Mouse (Mus musculus): ENCODE results near the gene Sike1. TPM values are rescaled to one million over a fixed set of nuclear protein-coding genes. Genes with fewer than 3 reads are reported as not detected.
A peak's percentile ranks its signal among the peaks of the same experiment; 100 is the strongest.

The Sike1 gene
- polyA plus RNA-seq, 1 experiment from 2014 or later: 89.4 TPM

- Histone ChIP-seq H3K9ac (ENCODE audit: low read depth, low read length) (no peak overlapping the region), H3K36me3 (ENCODE audit: control insufficient read depth, insufficient read depth, low read length) (no peaks in the 10 kb centered on the region), H3K4me1 (ENCODE audit: control insufficient read depth, insufficient read depth, low read length) (no peaks in the 10 kb centered on the region; the same call in 1 of the 2 replicates), H3K27ac (ENCODE audit: low read depth, low read length) (no peak overlapping the region), H3K9me3 (replicated peaks; ENCODE audit: control insufficient read depth, low read length) (no peaks in the 10 kb centered on the region), H3K27me3 (ENCODE audit: control insufficient read depth, insufficient read depth, low read length) (no peaks in the 10 kb centered on the region), H3K4me3 (ENCODE audit: low read depth, low read length) (no peak overlapping the region), H3K4me2 (no peak overlapping the region)
- 82% methylated on average over 4 of the region's 4 CpGs for WGBS (ENCODE audit: insufficient replicate concordance)
- no peak for ATAC-seq (replicated peaks; ENCODE audit: insufficient number of reproducible peaks, low FRiP score, low TSS enrichment)
Measured at GRCm38 (mm10) chr3:102976906-102977305, 18.6 kb upstream of the Sike1 start.

GRCm38 (mm10) chr3:102979550-102980348 is 15.8 kb upstream of the Sike1 start:
- H3K9ac ChIP-seq (ENCODE audit: low read depth, low read length): no peak overlapping the region
- peak overlapping the region; percentile 40 for H3K4me2 ChIP-seq
- H3K36me3 ChIP-seq (ENCODE audit: control insufficient read depth, insufficient read depth, low read length): no peaks in the 10 kb centered on the region
- H3K27ac ChIP-seq (ENCODE audit: low read depth, low read length): no peak overlapping the region
- no peaks in the 10 kb centered on the region for H3K9me3 ChIP-seq (replicated peaks; ENCODE audit: control insufficient read depth, low read length)
- H3K4me1 ChIP-seq (ENCODE audit: control insufficient read depth, insufficient read depth, low read length): no peaks in the 10 kb centered on the region; the same call in 1 of the 2 replicates
- no peak overlapping the region for H3K4me3 ChIP-seq (ENCODE audit: low read depth, low read length)
- H3K27me3 ChIP-seq (ENCODE audit: control insufficient read depth, insufficient read depth, low read length): no peaks in the 10 kb centered on the region
- ATAC-seq (replicated peaks; ENCODE audit: insufficient number of reproducible peaks, low FRiP score, low TSS enrichment): no peak
- WGBS (ENCODE audit: insufficient replicate concordance): 38% methylated on average over 10 of the region's 10 CpGs

- H3K4me1 ChIP-seq (ENCODE audit: control insufficient read depth, insufficient read depth, low read length): no peaks in the 10 kb centered on the region; the same call in 1 of the 2 replicates
- H3K9me3 ChIP-seq (replicated peaks; ENCODE audit: control insufficient read depth, low read length): no peaks in the 10 kb centered on the region
- H3K9ac ChIP-seq (ENCODE audit: low read depth, low read length): no peak overlapping the region
- H3K27ac ChIP-seq (ENCODE audit: low read depth, low read length): no peak overlapping the region
- H3K4me2 ChIP-seq: peak overlapping the region; percentile 40
- H3K27me3 ChIP-seq (ENCODE audit: control insufficient read depth, insufficient read depth, low read length): no peaks in the 10 kb centered on the region
- ATAC-seq (replicated peaks; ENCODE audit: insufficient number of reproducible peaks, low FRiP score, low TSS enrichment): no peak
- no peaks in the 10 kb centered on the region for H3K36me3 ChIP-seq (ENCODE audit: control insufficient read depth, insufficient read depth, low read length)
- H3K4me3 ChIP-seq (ENCODE audit: low read depth, low read length): no peak overlapping the region
- WGBS (ENCODE audit: insufficient replicate concordance): 59% methylated on average over 3 of the region's 3 CpGs
Measured at GRCm38 (mm10) chr3:102980349-102980736, 15.2 kb upstream of the Sike1 start.

- Histone ChIP-seq H3K4me3 (ENCODE audit: low read depth, low read length) (no peak overlapping the region), H3K9me3 (replicated peaks; ENCODE audit: control insufficient read depth, low read length) (no peaks in the 10 kb centered on the region), H3K27me3 (ENCODE audit: control insufficient read depth, insufficient read depth, low read length) (no peaks in the 10 kb centered on the region), H3K4me2 (no peak overlapping the region), H3K36me3 (ENCODE audit: control insufficient read depth, insufficient read depth, low read length) (no peaks in the 10 kb centered on the region), H3K27ac (ENCODE audit: low read depth, low read length) (no peak overlapping the region), H3K4me1 (ENCODE audit: control insufficient read depth, insufficient read depth, low read length) (no peaks in the 10 kb centered on the region; the same call in 1 of the 2 replicates), H3K9ac (ENCODE audit: low read depth, low read length) (no peak overlapping the region)
- 61% methylated on average over 8 of the region's 8 CpGs for WGBS (ENCODE audit: insufficient replicate concordance)
- ATAC-seq (replicated peaks; ENCODE audit: insufficient number of reproducible peaks, low FRiP score, low TSS enrichment): no peak
Measured at GRCm38 (mm10) chr3:102991041-102991440, 4.5 kb upstream of the Sike1 start.

GRCm38 (mm10) chr3:102992936-102993335 is 2.6 kb upstream of the Sike1 start:
- Histone ChIP-seq H3K9ac (ENCODE audit: low read depth, low read length) (no peak overlapping the region), H3K4me3 (ENCODE audit: low read depth, low read length) (no peak overlapping the region), H3K4me2 (no peak overlapping the region), H3K27me3 (ENCODE audit: control insufficient read depth, insufficient read depth, low read length) (no peaks in the 10 kb centered on the region), H3K9me3 (replicated peaks; ENCODE audit: control insufficient read depth, low read length) (no peaks in the 10 kb centered on the region), H3K4me1 (ENCODE audit: control insufficient read depth, insufficient read depth, low read length) (peaks cover 6% of the 10 kb centered on the region), H3K27ac (ENCODE audit: low read depth, low read length) (no peak overlapping the region), H3K36me3 (ENCODE audit: control insufficient read depth, insufficient read depth, low read length) (no peaks in the 10 kb centered on the region)
- WGBS (ENCODE audit: insufficient replicate concordance): 33% methylated on average over 3 of the region's 3 CpGs
- no peak for ATAC-seq (replicated peaks; ENCODE audit: insufficient number of reproducible peaks, low FRiP score, low TSS enrichment)

- peak overlapping the region; percentile 74 for H3K4me2 ChIP-seq
- peak overlapping the region; percentile 91 for H3K27ac ChIP-seq (ENCODE audit: low read depth, low read length)
- no peaks in the 10 kb centered on the region for H3K27me3 ChIP-seq (ENCODE audit: control insufficient read depth, insufficient read depth, low read length)
- peak overlapping the region; percentile 66 for H3K4me3 ChIP-seq (ENCODE audit: low read depth, low read length)
- peaks cover 19% of the 10 kb centered on the region for H3K36me3 ChIP-seq (ENCODE audit: control insufficient read depth, insufficient read depth, low read length)
- H3K9ac ChIP-seq (ENCODE audit: low read depth, low read length): peak overlapping the region; percentile 80
- no peaks in the 10 kb centered on the region for H3K9me3 ChIP-seq (replicated peaks; ENCODE audit: control insufficient read depth, low read length)
- ATAC-seq (replicated peaks; ENCODE audit: insufficient number of reproducible peaks, low FRiP score, low TSS enrichment): no peak
- 51% methylated on average over 7 of the region's 7 CpGs for WGBS (ENCODE audit: insufficient replicate concordance)
- peaks cover 6% of the 10 kb centered on the region for H3K4me1 ChIP-seq (ENCODE audit: control insufficient read depth, insufficient read depth, low read length)
Measured at GRCm38 (mm10) chr3:102995233-102995604, 289 bp upstream of the Sike1 start.

- no peaks in the 10 kb centered on the region for H3K27me3 ChIP-seq (ENCODE audit: control insufficient read depth, insufficient read depth, low read length)
- peak overlapping the region; percentile 74 for H3K4me2 ChIP-seq
- H3K9ac ChIP-seq (ENCODE audit: low read depth, low read length): no peak overlapping the region
- H3K4me3 ChIP-seq (ENCODE audit: low read depth, low read length): no peak overlapping the region
- WGBS (ENCODE audit: insufficient replicate concordance): 80% methylated on average over 10 of the region's 10 CpGs
- no peak for ATAC-seq (replicated peaks; ENCODE audit: insufficient number of reproducible peaks, low FRiP score, low TSS enrichment)
- H3K4me1 ChIP-seq (ENCODE audit: control insufficient read depth, insufficient read depth, low read length): peaks cover 6% of the 10 kb centered on the region
- H3K27ac ChIP-seq (ENCODE audit: low read depth, low read length): no peak overlapping the region
- 0 out of 2 replicates have a peak, but pooled peaks cover 3% of the 10 kb centered on the region for H3K9me3 ChIP-seq (replicated peaks; ENCODE audit: control insufficient read depth, low read length)
- H3K36me3 ChIP-seq (ENCODE audit: control insufficient read depth, insufficient read depth, low read length): peaks cover 25% of the 10 kb centered on the region
Measured at GRCm38 (mm10) chr3:102997036-102997435, 1.5 kb downstream of the Sike1 start.

- WGBS (ENCODE audit: insufficient replicate concordance): 89% methylated on average over 3 of the region's 3 CpGs
- Histone ChIP-seq H3K4me2 (no peak overlapping the region), H3K36me3 (ENCODE audit: control insufficient read depth, insufficient read depth, low read length) (peaks cover 28% of the 10 kb centered on the region)
Measured at GRCm38 (mm10) chr3:102997591-102997990, 2.1 kb downstream of the Sike1 start.

GRCm38 (mm10) chr3:103001595-103001994 is 6.1 kb downstream of the Sike1 start:
- no peak overlapping the region for H3K9ac ChIP-seq (ENCODE audit: low read depth, low read length)
- peaks cover 32% of the 10 kb centered on the region for H3K36me3 ChIP-seq (ENCODE audit: control insufficient read depth, insufficient read depth, low read length)
- H3K4me1 ChIP-seq (ENCODE audit: control insufficient read depth, insufficient read depth, low read length): peaks cover 2% of the 10 kb centered on the region
- no peak overlapping the region for H3K27ac ChIP-seq (ENCODE audit: low read depth, low read length)
- no peak overlapping the region for H3K4me2 ChIP-seq
- H3K9me3 ChIP-seq (replicated peaks; ENCODE audit: control insufficient read depth, low read length): 0 out of 2 replicates have a peak, but pooled peaks cover 3% of the 10 kb centered on the region
- H3K4me3 ChIP-seq (ENCODE audit: low read depth, low read length): no peak overlapping the region
- no peak for ATAC-seq (replicated peaks; ENCODE audit: insufficient number of reproducible peaks, low FRiP score, low TSS enrichment)
- no peaks in the 10 kb centered on the region for H3K27me3 ChIP-seq (ENCODE audit: control insufficient read depth, insufficient read depth, low read length)
- whole genome bisulfite sequencing (ENCODE audit: insufficient replicate concordance): 89% methylated on average over 7 of the region's 7 CpGs

More at GRCm38 (mm10) chr3:102997591-102997990, 2.1 kb downstream of the Sike1 start:
- Histone ChIP-seq H3K27me3 (ENCODE audit: control insufficient read depth, insufficient read depth, low read length) (no peaks in the 10 kb centered on the region), H3K9ac (ENCODE audit: low read depth, low read length) (no peak overlapping the region), H3K4me3 (ENCODE audit: low read depth, low read length) (no peak overlapping the region), H3K27ac (ENCODE audit: low read depth, low read length) (no peak overlapping the region), H3K9me3 (replicated peaks; ENCODE audit: control insufficient read depth, low read length) (0 out of 2 replicates have a peak, but pooled peaks cover 3% of the 10 kb centered on the region), H3K4me1 (ENCODE audit: control insufficient read depth, insufficient read depth, low read length) (peaks cover 6% of the 10 kb centered on the region)
- ATAC-seq (replicated peaks; ENCODE audit: insufficient number of reproducible peaks, low FRiP score, low TSS enrichment): no peak

Data from heart, embryonic 11.5 days (tissue).